16 mouse cellular contexts compared by ENCODE assay signal in the genomic region with DNA sequence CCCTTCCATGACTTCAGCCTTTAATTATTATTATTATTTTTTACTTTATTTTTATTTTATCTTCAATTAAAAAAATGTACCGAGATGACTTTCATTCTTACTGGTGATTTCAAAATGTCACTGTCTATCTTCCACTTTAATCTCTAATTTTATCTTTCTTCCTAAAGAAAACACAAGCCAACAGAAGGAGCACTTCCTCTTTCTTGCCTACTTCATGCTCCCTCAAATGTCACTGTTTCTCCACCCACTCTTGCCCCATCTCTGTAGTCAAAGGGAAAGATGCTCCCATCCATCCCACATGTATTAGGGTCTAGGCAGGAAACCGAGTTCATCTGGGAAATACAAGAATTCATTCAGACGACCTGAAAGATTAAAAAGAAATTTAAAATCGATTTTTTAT.
"Had no signal": no experiment of that assay in that cellular context is flagged by ENCODE, and none has a peak within 500 bp of the region (broad histone marks: within the 10 kb centered on the region; RNA-seq: fewer than 3 reads in every experiment).

No protein-coding gene starts in this region.

- DNase-seq: gastrocnemius, adult 2 months; gastrocnemius, postnatal 10 days; gastrocnemius, postnatal 25 days; heart, adult 18-20 months; heart, postnatal 14 days; heart, postnatal 36 days; kidney, adult 18-20 months; kidney, adult 8-10 months; kidney, postnatal 10 days; kidney, postnatal 25 days; kidney, postnatal 4 days; liver; liver, embryonic 13.5 days had no signal

- ATAC-seq: hindbrain, embryonic 16.5 days; inflammation-experienced regulatory T-cells, adult 6 months; intestine, embryonic 15.5 days had no signal
